Mouse (Mus musculus) liver, postnatal 0 days (tissue): ENCODE measurements around the gene Ethe1. TPM values are rescaled to one million over a fixed set of nuclear protein-coding genes. Genes with fewer than 3 reads are reported as not detected.
A peak's percentile ranks its signal among the peaks of the same experiment; 100 is the strongest.

Experiments
- ATAC-seq: fragments of 200-750 bp; cut with Nextera tagmentation; 2 replicates; pipeline ENCODE4 v1.8.0; 2017; ENCODE audit warnings: mild to moderate bottlenecking, moderate library complexity
- DNase-seq: peaks from one replicate; pipeline ENCODE4 v3.0.0-alpha.2; 2016
- H3K27ac ChIP-seq: fragments of 300-500 bp; sonication (generic); 2 replicates; pipeline ENCODE4 v1.5.1; 2014; ENCODE audit warnings: antibody characterized with exemption, moderate library complexity, mild to moderate bottlenecking, low read depth
- H3K27me3 ChIP-seq: fragments of 300-500 bp; sonication (generic); 2 replicates; pipeline ENCODE4 v1.6.1; 2014; ENCODE audit warnings: low read length, control low read depth, mixed read lengths; ENCODE audit not compliant: insufficient read depth
- H3K36me3 ChIP-seq: fragments of 300-500 bp; sonication (generic); replicated peaks from 2 replicates; pipeline ENCODE4 v1.6.1; 2014; ENCODE audit warnings: mild to moderate bottlenecking, control low read depth, low read length, moderate library complexity, mixed read lengths; ENCODE audit not compliant: insufficient read depth
- H3K4me1 ChIP-seq: fragments of 300-500 bp; sonication (generic); 2 replicates; pipeline ENCODE4 v1.6.1; 2014; ENCODE audit warnings: antibody characterized with exemption, mild to moderate bottlenecking, control low read depth; ENCODE audit not compliant: insufficient read depth
- H3K4me2 ChIP-seq: fragments of 300-500 bp; sonication (generic); 2 replicates; pipeline ENCODE4 v1.6.1; 2014; ENCODE audit warnings: low read depth, mild to moderate bottlenecking, low read length, moderate library complexity, mixed read lengths
- H3K4me3 ChIP-seq: fragments of 300-500 bp; sonication (generic); 2 replicates; pipeline ENCODE4 v1.5.1; 2014; ENCODE audit warnings: low read depth, low read length
- H3K9ac ChIP-seq: fragments of 300-500 bp; sonication (generic); replicated peaks from 2 replicates; pipeline ENCODE4 v1.6.1; 2014; ENCODE audit warnings: mild to moderate bottlenecking, moderate library complexity
- H3K9me3 ChIP-seq: fragments of 300-500 bp; sonication (generic); 2 replicates; pipeline ENCODE4 v1.6.1; 2016; ENCODE audit warnings: mild to moderate bottlenecking, control low read depth, low read length, mixed read lengths
- CTCF ChIP-seq: sonication (generic); IDR thresholded peaks from 2 replicates; pipeline ENCODE4 v1.5.1; 2016; ENCODE audit warnings: antibody characterized with exemption, low read depth
- EP300 ChIP-seq: IDR thresholded peaks from 2 replicates; pipeline ENCODE4 v1.6.1; 2016; ENCODE audit warnings: antibody characterized with exemption, low read depth, mild to moderate bottlenecking
- WGBS: fragments of 180-500 bp; shearing (Covaris S2); extraction: QIAGEN DNeasy Blood & Tissue Kit; methylation state at CpG from one replicate; pipeline ENCODE4 v1.1.7; 2014; ENCODE audit not compliant: insufficient replicate concordance; 5-methylcytosine and 5-hydroxymethylcytosine counted together
- polyA plus RNA-seq: library from polyadenylated mRNA; unstranded; fragments of >200 nt; fragmentation: Nextera tagmentation; extraction: Ambion mirVana; gene quantifications from 2 replicates; pipeline ENCODE4 v1.2.1, GENCODE M21; 2015

Gene Ethe1
- polyA plus RNA-seq, 1 experiment from 2014 or later, result 39.7 TPM

GRCm38 (mm10) chr7:24546068-24546614, 41.2 kb upstream of the Ethe1 start, which contains the start of the genes Pinlyp and Xrcc1:
TSS of gene Pinlyp (minus strand) at chr7:24546118.
TSS of gene Xrcc1 (plus strand) at chr7:24546289.
- Histone ChIP-seq H3K36me3 (0 out of 2 replicates have a peak, but pooled peaks cover 2% of the 10 kb centered on the region), H3K27ac (peak within 1 kb of the TSS; percentile 74), H3K4me1 (peaks cover 15% of the 10 kb centered on the region), H3K4me3 (peak within 1 kb of the TSS; percentile 81), H3K4me2 (peak within 1 kb of the TSS; percentile 91), H3K9me3 (0 out of 2 replicates have a peak, but pooled peaks cover 3% of the 10 kb centered on the region), H3K27me3 (no peaks in the 10 kb centered on the region), H3K9ac (peak within 1 kb of the TSS; percentile 85)
- DNase-seq (no peak), ATAC-seq (peak; percentile 0; the same call in 1 of the 2 replicates)
- 39% methylated on average over 13 of the region's 13 CpGs for WGBS
- TF ChIP-seq CTCF, result no peak

GRCm38 (mm10) chr7:24546634-24547389, 40.5 kb upstream of the Ethe1 start:
- peak overlapping the region; percentile 81 for H3K4me3 ChIP-seq
- H3K9me3 ChIP-seq, result 0 out of 2 replicates have a peak, but pooled peaks cover 3% of the 10 kb centered on the region
- under 1% methylated on average over 57 of the region's 57 CpGs for WGBS
- H3K9ac ChIP-seq, result peak overlapping the region; percentile 85
- no peaks in the 10 kb centered on the region for H3K27me3 ChIP-seq
- ATAC-seq (peak; percentile 100), DNase-seq (peak; percentile 99)
- H3K36me3 ChIP-seq, result 0 out of 2 replicates have a peak, but pooled peaks cover 2% of the 10 kb centered on the region
- peaks cover 15% of the 10 kb centered on the region for H3K4me1 ChIP-seq
- no peak for TF ChIP-seq EP300
- TF ChIP-seq CTCF, result no peak
- peak overlapping the region; percentile 74 for H3K27ac ChIP-seq
- H3K4me2 ChIP-seq, result peak overlapping the region; percentile 91

- H3K4me2 ChIP-seq, result peak overlapping the region; percentile 91
- ATAC-seq (no peak), DNase-seq (no peak)
- 0 out of 2 replicates have a peak, but pooled peaks cover 2% of the 10 kb centered on the region for H3K36me3 ChIP-seq
- H3K4me3 ChIP-seq, result peak overlapping the region; percentile 81
- H3K9ac ChIP-seq, result peak overlapping the region; percentile 85
- WGBS, result 27% methylated on average over 13 of the region's 13 CpGs
- peaks cover 15% of the 10 kb centered on the region for H3K4me1 ChIP-seq
- H3K27ac ChIP-seq, result peak overlapping the region; percentile 45; the same call in 1 of the 2 replicates
- TF ChIP-seq EP300 (no peak), CTCF (no peak)
- 0 out of 2 replicates have a peak, but pooled peaks cover 3% of the 10 kb centered on the region for H3K9me3 ChIP-seq
- H3K27me3 ChIP-seq, result no peaks in the 10 kb centered on the region
These were observed 39.8 kb upstream of the Ethe1 start for GRCm38 (mm10) chr7:24547534-24548036.

- H3K9me3 ChIP-seq, result no peaks in the 10 kb centered on the region
- peak overlapping the region; percentile 35; the same call in 1 of the 2 replicates for H3K4me2 ChIP-seq
- 0 out of 2 replicates have a peak overlapping the region, but pooled peaks have one; percentile 34 for H3K9ac ChIP-seq
- 59% methylated on average over 12 of the region's 12 CpGs for WGBS
- H3K4me3 ChIP-seq, result no peak overlapping the region
- ATAC-seq, result peak; percentile 99
- no peaks in the 10 kb centered on the region for H3K27me3 ChIP-seq
- H3K4me1 ChIP-seq, result peaks cover 10% of the 10 kb centered on the region
- H3K36me3 ChIP-seq, result peaks cover 11% of the 10 kb centered on the region
- peak; percentile 65 for DNase-seq
- H3K27ac ChIP-seq, result peak overlapping the region; percentile 90
- TF ChIP-seq CTCF, result no peak
- peak; percentile 68 for TF ChIP-seq EP300
These were observed 35.2 kb upstream of the Ethe1 start for GRCm38 (mm10) chr7:24551985-24552759.

GRCm38 (mm10) chr7:24555786-24556185, 31.6 kb upstream of the Ethe1 start:
- H3K9me3 ChIP-seq, result no peaks in the 10 kb centered on the region
- H3K27ac ChIP-seq, result no peak overlapping the region
- ATAC-seq (no peak), DNase-seq (no peak)
- H3K36me3 ChIP-seq, result peaks cover 22% of the 10 kb centered on the region
- TF ChIP-seq CTCF (no peak), EP300 (no peak)
- 86% methylated on average over 10 of the region's 10 CpGs for WGBS
- peaks cover 6% of the 10 kb centered on the region; the same call in 1 of the 2 replicates for H3K4me1 ChIP-seq
- H3K27me3 ChIP-seq, result no peaks in the 10 kb centered on the region
- H3K9ac ChIP-seq, result no peak overlapping the region
- H3K4me2 ChIP-seq, result no peak overlapping the region
- no peak overlapping the region for H3K4me3 ChIP-seq
